Mouse (Mus musculus): ENCODE measurements around the gene Lin7a. TPM values are rescaled to one million over a fixed set of nuclear protein-coding genes. Genes with fewer than 3 reads are reported as not detected.
A peak's percentile ranks its signal among the peaks of the same experiment; 100 is the strongest.

Lin7a gene
- polyA plus RNA-seq (2015; fragmentation: Nextera tagmentation; extraction: Ambion mirVana): 2.9 and 4.5 TPM in 2 replicates

DNA sequence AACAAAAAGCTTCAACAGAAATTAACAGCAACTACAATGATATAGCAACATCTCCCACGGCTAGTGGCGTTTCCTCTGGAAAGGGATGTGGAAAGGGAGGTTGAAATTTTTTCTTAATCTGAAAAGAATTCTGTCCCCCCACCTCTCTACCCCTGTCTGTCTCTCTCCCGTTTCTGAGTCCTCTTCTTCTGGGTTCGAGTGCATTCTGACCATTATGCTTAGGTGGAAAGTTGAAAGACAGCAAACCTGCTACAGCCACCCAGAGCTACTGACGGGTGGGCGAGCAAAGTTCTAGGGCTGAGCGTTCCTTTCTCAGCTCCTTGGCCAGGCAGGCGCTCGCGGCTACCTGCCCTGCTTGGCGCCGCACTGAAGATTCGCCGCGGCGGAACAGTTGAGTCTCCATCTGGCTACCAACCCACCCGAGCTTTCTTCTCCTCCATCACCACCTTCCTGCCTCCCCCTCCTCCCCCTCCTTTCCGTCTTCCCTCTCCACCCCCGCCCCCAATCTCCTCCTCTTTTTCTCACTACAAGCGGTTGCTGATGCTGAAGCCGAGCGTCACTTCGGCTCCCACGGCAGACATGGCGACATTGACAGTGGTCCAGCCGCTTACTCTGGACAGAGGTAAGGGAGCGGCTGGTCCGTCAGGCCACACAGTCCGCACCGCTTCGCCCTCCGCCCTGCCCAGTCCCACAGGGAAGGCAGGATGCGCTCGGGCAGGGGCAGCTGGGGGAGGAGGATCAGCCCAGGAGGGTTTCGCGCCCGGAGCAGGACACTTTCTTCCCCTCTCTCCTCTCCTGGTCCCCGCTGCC is at the start of gene Lin7a:
Lin7a (plus strand) TSS at position 366 of the 810 bp plus-strand sequence.
- no peaks in the 10 kb centered on the region for H3K36me3 ChIP-seq (ENCODE audit: control insufficient read depth, insufficient read depth, low read length)
- peak within 1 kb of the TSS; percentile 93 for H3K4me2 ChIP-seq (ENCODE audit: low read depth, low read length)
- peak; percentile 74 for ATAC-seq (ENCODE audit: low read depth)
- peak within 1 kb of the TSS; percentile 70 for H3K4me3 ChIP-seq (ENCODE audit: low read length)
- H3K27ac ChIP-seq (ENCODE audit: low read length): peak within 1 kb of the TSS; percentile 45; the same call in 1 of the 2 replicates
- under 1% methylated on average over 38 of the region's 38 CpGs for WGBS
- H3K9ac ChIP-seq (ENCODE audit: low read length): peak within 1 kb of the TSS; percentile 70
- peaks cover 4% of the 10 kb centered on the region; the same call in 1 of the 2 replicates for H3K27me3 ChIP-seq (ENCODE audit: control insufficient read depth, insufficient read depth, low read depth, low read length)
- H3K4me1 ChIP-seq (replicated peaks; ENCODE audit: control insufficient read depth, insufficient read depth, low read length): no peaks in the 10 kb centered on the region; the same call in 1 of the 2 replicates
- no peaks in the 10 kb centered on the region for H3K9me3 ChIP-seq (ENCODE audit: control insufficient read depth, low read length)

DNA sequence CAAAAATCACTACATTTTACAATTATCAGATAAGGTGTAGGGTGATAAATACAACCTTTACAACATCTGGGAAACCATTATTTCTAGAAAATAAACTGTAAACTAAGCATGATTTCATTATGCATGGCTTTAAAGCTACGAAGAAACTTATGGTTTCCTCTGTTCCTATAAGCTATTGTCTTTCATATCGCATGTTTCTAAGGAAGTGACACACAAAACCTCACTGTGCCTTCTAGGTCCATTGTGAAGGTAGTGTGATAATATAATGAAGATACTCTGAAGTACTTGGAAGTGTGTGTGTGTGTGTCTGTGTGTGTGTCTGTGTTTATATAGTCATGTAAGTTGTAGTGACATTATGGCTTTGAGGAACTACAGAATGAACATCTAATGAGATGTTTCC is 49.8 kb upstream of the Lin7a start:
- WGBS: 87% methylated on average over 2 of the region's 2 CpGs
- Histone ChIP-seq H3K4me2 (ENCODE audit: low read depth, low read length) (no peak overlapping the region), H3K27ac (ENCODE audit: low read length) (no peak overlapping the region), H3K36me3 (ENCODE audit: control insufficient read depth, insufficient read depth, low read length) (no peaks in the 10 kb centered on the region), H3K4me3 (ENCODE audit: low read length) (no peak overlapping the region), H3K4me1 (replicated peaks; ENCODE audit: control insufficient read depth, insufficient read depth, low read length) (no peaks in the 10 kb centered on the region), H3K9ac (ENCODE audit: low read length) (no peak overlapping the region), H3K27me3 (ENCODE audit: control insufficient read depth, insufficient read depth, low read depth, low read length) (no peaks in the 10 kb centered on the region), H3K9me3 (ENCODE audit: control insufficient read depth, low read length) (no peaks in the 10 kb centered on the region)
- no peak for ATAC-seq (ENCODE audit: low read depth)

DNA sequence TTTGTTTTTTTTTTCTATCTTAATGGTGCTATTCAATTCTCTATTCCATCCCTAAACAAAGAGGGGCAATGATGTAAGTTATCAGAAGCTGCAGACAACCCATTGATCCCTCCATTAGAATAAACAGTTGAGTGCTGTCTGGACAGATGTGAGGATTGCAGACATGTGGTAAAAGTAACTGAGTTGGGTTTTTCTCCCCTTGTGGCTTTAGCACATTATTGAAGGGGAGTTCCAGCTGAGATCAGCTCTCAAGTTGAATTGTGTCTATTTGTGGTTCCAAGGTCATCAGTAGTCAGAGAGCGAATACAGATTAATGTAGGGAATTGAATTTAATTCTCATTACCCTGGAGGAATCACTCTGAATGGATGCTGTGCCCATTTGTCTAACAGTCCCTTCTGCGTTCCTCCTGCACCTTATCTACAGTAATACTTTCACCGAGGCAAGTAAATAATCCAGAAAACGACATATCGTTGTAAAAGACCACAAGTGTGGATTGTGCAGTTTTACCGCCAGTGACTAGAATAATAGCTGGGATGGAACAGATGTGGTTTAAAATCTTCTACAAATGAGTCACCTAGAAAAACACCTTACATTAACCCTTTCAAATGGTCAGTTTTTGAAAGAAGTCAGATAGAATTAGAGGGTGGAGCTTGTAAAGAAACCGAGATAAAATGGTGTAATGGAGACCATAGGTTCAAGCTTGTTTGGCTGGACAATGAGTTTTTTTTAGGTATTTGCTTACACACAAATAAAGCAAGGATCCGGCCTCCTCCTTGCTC is 48.9 kb upstream of the Lin7a start:
- no peaks in the 10 kb centered on the region for H3K4me1 ChIP-seq (replicated peaks; ENCODE audit: control insufficient read depth, insufficient read depth, low read length)
- H3K36me3 ChIP-seq (ENCODE audit: control insufficient read depth, insufficient read depth, low read length): no peaks in the 10 kb centered on the region
- no peaks in the 10 kb centered on the region for H3K9me3 ChIP-seq (ENCODE audit: control insufficient read depth, low read length)
- H3K4me2 ChIP-seq (ENCODE audit: low read depth, low read length): no peak overlapping the region
- no peak for ATAC-seq (ENCODE audit: low read depth)
- H3K27ac ChIP-seq (ENCODE audit: low read length): no peak overlapping the region
- H3K4me3 ChIP-seq (ENCODE audit: low read length): no peak overlapping the region
- 73% methylated on average over 8 of the region's 8 CpGs for WGBS
- H3K9ac ChIP-seq (ENCODE audit: low read length): no peak overlapping the region
- no peaks in the 10 kb centered on the region for H3K27me3 ChIP-seq (ENCODE audit: control insufficient read depth, insufficient read depth, low read depth, low read length)

DNA sequence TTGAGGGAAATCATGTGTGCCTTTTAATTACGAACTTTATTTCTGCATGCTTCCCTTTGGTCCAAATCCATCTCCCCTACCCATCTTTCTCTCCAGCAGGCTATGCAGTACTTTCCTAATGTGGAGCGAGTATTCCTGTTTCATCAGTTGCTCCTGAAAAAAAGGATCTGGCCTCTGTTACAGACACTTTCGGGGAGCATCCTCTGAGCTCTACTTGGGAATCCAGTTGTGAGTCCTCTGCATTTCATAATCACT is 48.4 kb upstream of the Lin7a start:
- Histone ChIP-seq H3K36me3 (ENCODE audit: control insufficient read depth, insufficient read depth, low read length) (no peaks in the 10 kb centered on the region), H3K27me3 (ENCODE audit: control insufficient read depth, insufficient read depth, low read depth, low read length) (no peaks in the 10 kb centered on the region), H3K9ac (ENCODE audit: low read length) (no peak overlapping the region), H3K4me1 (replicated peaks; ENCODE audit: control insufficient read depth, insufficient read depth, low read length) (no peaks in the 10 kb centered on the region), H3K9me3 (ENCODE audit: control insufficient read depth, low read length) (no peaks in the 10 kb centered on the region), H3K4me3 (ENCODE audit: low read length) (no peak overlapping the region), H3K27ac (ENCODE audit: low read length) (no peak overlapping the region), H3K4me2 (ENCODE audit: low read depth, low read length) (no peak overlapping the region)
- 90% methylated on average over 3 of the region's 3 CpGs for WGBS
- ATAC-seq (ENCODE audit: low read depth): no peak

DNA sequence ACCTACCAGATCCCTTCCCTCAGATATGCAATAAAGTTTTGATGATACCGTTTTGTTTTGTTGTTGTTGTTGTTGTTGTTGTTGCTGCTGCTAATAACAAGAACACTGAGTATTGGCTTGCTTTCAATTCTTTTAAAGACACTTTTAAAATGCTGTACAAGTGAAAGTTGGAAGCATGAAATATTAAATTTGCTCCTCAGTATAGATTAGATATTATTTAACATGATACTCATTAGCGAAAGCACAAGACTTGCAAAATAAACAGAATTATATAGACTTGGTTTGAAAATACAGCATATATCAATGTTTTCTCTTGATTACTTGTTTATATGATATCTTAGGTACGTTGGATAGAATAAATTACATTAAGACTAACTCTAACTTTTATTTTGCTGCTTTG is 47.7 kb upstream of the Lin7a start:
- no peak overlapping the region for H3K4me3 ChIP-seq (ENCODE audit: low read length)
- no peaks in the 10 kb centered on the region for H3K27me3 ChIP-seq (ENCODE audit: control insufficient read depth, insufficient read depth, low read depth, low read length)
- no peaks in the 10 kb centered on the region for H3K4me1 ChIP-seq (replicated peaks; ENCODE audit: control insufficient read depth, insufficient read depth, low read length)
- no peaks in the 10 kb centered on the region for H3K9me3 ChIP-seq (ENCODE audit: control insufficient read depth, low read length)
- ATAC-seq (ENCODE audit: low read depth): no peak
- no peak overlapping the region for H3K27ac ChIP-seq (ENCODE audit: low read length)
- H3K36me3 ChIP-seq (ENCODE audit: control insufficient read depth, insufficient read depth, low read length): no peaks in the 10 kb centered on the region
- H3K4me2 ChIP-seq (ENCODE audit: low read depth, low read length): no peak overlapping the region
- no peak overlapping the region for H3K9ac ChIP-seq (ENCODE audit: low read length)
- WGBS: 85% methylated on average over 3 of the region's 3 CpGs

DNA sequence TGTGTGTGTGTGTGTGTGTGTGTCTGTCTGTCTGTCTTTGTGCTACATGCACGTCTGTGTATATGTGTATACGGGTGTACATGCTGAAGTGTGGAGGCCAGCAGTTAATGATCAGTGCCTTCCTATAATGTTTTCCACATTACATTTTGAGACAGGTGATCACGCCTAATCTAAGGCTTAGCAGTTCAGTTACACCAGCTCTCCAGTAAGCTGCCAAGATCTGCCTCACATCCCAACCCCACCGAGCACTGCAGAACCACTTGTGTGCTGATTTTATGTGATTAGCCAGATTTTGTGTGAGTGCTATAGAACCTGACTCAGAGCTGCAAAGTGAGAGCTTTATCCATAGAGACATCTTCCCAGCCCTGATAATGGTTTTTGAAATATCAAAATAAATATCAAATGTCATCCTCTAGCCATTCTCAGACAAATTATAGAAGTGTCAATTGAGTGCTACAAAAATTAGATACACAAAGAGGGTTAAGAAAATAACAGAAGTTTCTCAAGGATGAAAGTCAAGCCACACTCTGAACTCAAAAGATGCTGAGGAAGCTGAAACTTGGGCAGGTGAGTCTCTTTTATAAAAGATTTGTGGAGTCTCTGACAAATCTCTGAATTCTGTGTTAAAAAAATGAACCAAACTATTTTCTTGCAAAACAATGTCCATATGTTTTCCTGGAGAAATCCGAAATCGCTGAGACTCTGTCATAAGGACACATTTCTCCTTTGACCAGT is 46.7 kb upstream of the Lin7a start:
- H3K9me3 ChIP-seq (ENCODE audit: control insufficient read depth, low read length): no peaks in the 10 kb centered on the region
- H3K4me3 ChIP-seq (ENCODE audit: low read length): no peak overlapping the region
- no peaks in the 10 kb centered on the region for H3K36me3 ChIP-seq (ENCODE audit: control insufficient read depth, insufficient read depth, low read length)
- no peak overlapping the region for H3K27ac ChIP-seq (ENCODE audit: low read length)
- H3K4me1 ChIP-seq (replicated peaks; ENCODE audit: control insufficient read depth, insufficient read depth, low read length): no peaks in the 10 kb centered on the region
- no peak overlapping the region for H3K4me2 ChIP-seq (ENCODE audit: low read depth, low read length)
- H3K27me3 ChIP-seq (ENCODE audit: control insufficient read depth, insufficient read depth, low read depth, low read length): no peaks in the 10 kb centered on the region
- ATAC-seq (ENCODE audit: low read depth): no peak
- WGBS: 66% methylated on average over 6 of the region's 6 CpGs
- H3K9ac ChIP-seq (ENCODE audit: low read length): no peak overlapping the region

DNA sequence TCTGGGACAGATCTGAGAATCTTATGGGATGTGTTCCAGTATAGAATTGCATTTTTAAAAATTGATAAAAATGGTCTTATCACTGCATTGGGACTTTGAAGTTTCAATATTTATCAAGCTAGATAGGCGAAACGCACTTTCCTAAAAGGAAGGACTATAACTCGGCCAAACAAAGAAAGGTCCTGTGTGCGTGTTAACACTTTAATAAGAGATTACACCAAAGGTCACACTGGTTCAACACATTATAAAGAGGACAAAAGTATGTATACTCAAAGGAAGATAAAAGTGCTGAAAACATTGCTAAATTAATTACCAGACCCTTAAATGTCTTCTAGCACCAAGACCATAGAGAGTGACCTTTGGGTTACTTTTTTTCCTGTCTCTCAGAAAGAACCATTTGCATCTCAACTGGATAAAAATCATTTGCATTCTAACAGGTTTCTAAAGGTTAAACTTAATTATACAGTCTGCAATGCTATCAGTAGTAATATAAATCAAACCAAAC is 46.1 kb upstream of the Lin7a start:
- no peak overlapping the region for H3K27ac ChIP-seq (ENCODE audit: low read length)
- no peak overlapping the region for H3K4me3 ChIP-seq (ENCODE audit: low read length)
- 49% methylated on average over 4 of the region's 4 CpGs for WGBS
- H3K4me2 ChIP-seq (ENCODE audit: low read depth, low read length): no peak overlapping the region
- H3K36me3 ChIP-seq (ENCODE audit: control insufficient read depth, insufficient read depth, low read length): no peaks in the 10 kb centered on the region
- ATAC-seq (ENCODE audit: low read depth): no peak
- H3K4me1 ChIP-seq (replicated peaks; ENCODE audit: control insufficient read depth, insufficient read depth, low read length): no peaks in the 10 kb centered on the region
- no peaks in the 10 kb centered on the region for H3K9me3 ChIP-seq (ENCODE audit: control insufficient read depth, low read length)
- H3K9ac ChIP-seq (ENCODE audit: low read length): no peak overlapping the region
- no peaks in the 10 kb centered on the region for H3K27me3 ChIP-seq (ENCODE audit: control insufficient read depth, insufficient read depth, low read depth, low read length)

DNA sequence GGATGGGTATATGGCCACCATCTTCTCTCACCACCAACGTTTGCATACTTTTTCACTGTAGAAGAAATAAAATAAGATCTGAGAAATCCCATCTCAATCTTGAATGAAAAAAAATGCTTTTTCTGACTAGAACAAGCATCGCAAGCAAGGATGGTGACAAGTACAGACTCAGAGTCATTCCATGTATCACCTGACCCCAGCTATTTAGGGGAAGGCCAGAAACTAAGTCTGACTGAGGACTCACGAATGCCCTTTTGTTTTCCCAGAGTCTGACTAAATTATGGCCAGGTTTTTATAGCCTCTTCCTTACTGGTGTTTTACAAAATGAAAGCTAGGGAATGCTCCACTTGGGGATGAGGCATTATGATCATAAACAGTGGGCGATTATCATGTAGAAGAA is 45.6 kb upstream of the Lin7a start:
- H3K4me1 ChIP-seq (replicated peaks; ENCODE audit: control insufficient read depth, insufficient read depth, low read length): no peaks in the 10 kb centered on the region
- H3K27me3 ChIP-seq (ENCODE audit: control insufficient read depth, insufficient read depth, low read depth, low read length): no peaks in the 10 kb centered on the region
- ATAC-seq (ENCODE audit: low read depth): no peak
- H3K4me3 ChIP-seq (ENCODE audit: low read length): no peak overlapping the region
- H3K4me2 ChIP-seq (ENCODE audit: low read depth, low read length): no peak overlapping the region
- 73% methylated on average over 4 of the region's 4 CpGs for WGBS
- H3K27ac ChIP-seq (ENCODE audit: low read length): no peak overlapping the region
- no peak overlapping the region for H3K9ac ChIP-seq (ENCODE audit: low read length)
- no peaks in the 10 kb centered on the region for H3K36me3 ChIP-seq (ENCODE audit: control insufficient read depth, insufficient read depth, low read length)
- H3K9me3 ChIP-seq (ENCODE audit: control insufficient read depth, low read length): no peaks in the 10 kb centered on the region

DNA sequence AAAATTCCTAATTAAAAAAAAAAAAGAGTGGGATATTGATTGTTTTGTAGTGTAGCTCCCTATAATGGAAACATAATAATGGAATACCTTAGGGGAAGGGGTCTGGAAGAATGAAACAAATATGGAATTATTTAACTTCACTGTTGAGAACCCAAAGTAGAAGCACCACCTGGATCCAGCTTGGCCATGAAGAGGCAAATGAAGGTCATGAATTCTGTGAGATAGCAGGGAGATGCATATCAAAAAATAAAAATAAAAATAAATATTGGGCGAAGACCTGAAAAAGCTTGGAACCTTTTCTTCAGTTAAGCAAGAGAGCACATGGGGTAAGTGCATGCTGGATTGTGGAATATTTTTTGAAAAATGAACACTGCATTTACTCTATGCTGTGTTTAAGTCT is 43.6 kb upstream of the Lin7a start:
- Histone ChIP-seq H3K4me2 (ENCODE audit: low read depth, low read length) (no peak overlapping the region), H3K4me1 (replicated peaks; ENCODE audit: control insufficient read depth, insufficient read depth, low read length) (no peaks in the 10 kb centered on the region), H3K9me3 (ENCODE audit: control insufficient read depth, low read length) (no peaks in the 10 kb centered on the region), H3K36me3 (ENCODE audit: control insufficient read depth, insufficient read depth, low read length) (no peaks in the 10 kb centered on the region), H3K27ac (ENCODE audit: low read length) (no peak overlapping the region), H3K9ac (ENCODE audit: low read length) (no peak overlapping the region), H3K27me3 (ENCODE audit: control insufficient read depth, insufficient read depth, low read depth, low read length) (no peaks in the 10 kb centered on the region), H3K4me3 (ENCODE audit: low read length) (no peak overlapping the region)
- 97% methylated on average over 1 of the region's 1 CpGs for WGBS
- no peak for ATAC-seq (ENCODE audit: low read depth)
